Mouse (Mus musculus) stomach, embryonic 16.5 days (tissue): ENCODE data around the gene Hnrnpul2. TPM values are rescaled to one million over a fixed set of nuclear protein-coding genes. Genes with fewer than 3 reads are reported as not detected.
A peak's percentile ranks its signal among the peaks of the same experiment; 100 is the strongest.

ENCODE experiments used
- ATAC-seq: fragments of 200-750 bp; cut with Nextera tagmentation; 2 replicates; pipeline ENCODE4 v1.8.0; 2017; ENCODE audit warnings: moderate number of reproducible peaks, moderate TSS enrichment; ENCODE audit not compliant: insufficient read depth, low FRiP score
- H3K27ac ChIP-seq: fragments of 300-500 bp; sonication (generic); 2 replicates; pipeline ENCODE4 v1.5.1; 2014; ENCODE audit warnings: low read length
- H3K27me3 ChIP-seq: fragments of 300-500 bp; sonication (generic); 2 replicates; pipeline ENCODE4 v1.6.1; 2014; ENCODE audit warnings: low read length, control low read depth, mixed read lengths; ENCODE audit not compliant: control insufficient read depth, insufficient read depth
- H3K36me3 ChIP-seq: fragments of 300-500 bp; sonication (generic); 2 replicates; pipeline ENCODE4 v1.6.1; 2014; ENCODE audit warnings: low read length; ENCODE audit not compliant: control insufficient read depth, insufficient read depth
- H3K4me1 ChIP-seq: fragments of 300-500 bp; sonication (generic); 2 replicates; pipeline ENCODE4 v1.6.1; 2014; ENCODE audit warnings: low read length, control low read depth, mixed read lengths; ENCODE audit not compliant: control insufficient read depth, insufficient read depth
- H3K4me2 ChIP-seq: fragments of 300-500 bp; sonication (generic); 2 replicates; pipeline ENCODE4 v1.6.1; 2014; ENCODE audit warnings: low read depth, low read length, mixed read lengths
- H3K4me3 ChIP-seq: fragments of 300-500 bp; sonication (generic); replicated peaks from 2 replicates; pipeline ENCODE4 v1.5.1; 2014; ENCODE audit warnings: mild to moderate bottlenecking, low read length
- H3K9ac ChIP-seq: fragments of 300-500 bp; sonication (generic); 2 replicates; pipeline ENCODE4 v1.6.1; 2014; ENCODE audit warnings: low read length
- H3K9me3 ChIP-seq: fragments of 300-500 bp; sonication (generic); replicated peaks from 2 replicates; pipeline ENCODE4 v1.6.1; 2016; ENCODE audit warnings: low read length, control low read depth; ENCODE audit not compliant: control insufficient read depth
- WGBS: fragments of 180-500 bp; shearing (Covaris S2); extraction: QIAGEN DNeasy Blood & Tissue Kit; methylation state at CpG from one replicate; pipeline ENCODE4 v1.1.7; 2014; 5-methylcytosine and 5-hydroxymethylcytosine counted together
- polyA plus RNA-seq: library from polyadenylated mRNA; unstranded; fragments of >200 nt; fragmentation: Nextera tagmentation; extraction: Ambion mirVana; gene quantifications from 2 replicates; pipeline ENCODE4 v1.2.1, GENCODE M21; 2015

Gene Hnrnpul2
- 4.5 and 4.7 TPM in 2 replicates for polyA plus RNA-seq

GRCm38 (mm10) chr19:8819596-8820423 lies at the start of gene Hnrnpul2:
Gene Hnrnpul2, plus strand, starts transcription at chr19:8820010.
- Histone ChIP-seq H3K4me1 (peaks cover 27% of the 10 kb centered on the region), H3K27ac (peak within 1 kb of the TSS; percentile 99), H3K27me3 (no peaks in the 10 kb centered on the region), H3K4me2 (peak within 1 kb of the TSS; percentile 89), H3K9ac (peak within 1 kb of the TSS; percentile 98), H3K4me3 (peak within 1 kb of the TSS; percentile 100), H3K36me3 (peaks cover 12% of the 10 kb centered on the region), H3K9me3 (no peaks in the 10 kb centered on the region)
- peak; percentile 96 for ATAC-seq
- under 1% methylated on average over 83 of the region's 83 CpGs for WGBS

GRCm38 (mm10) chr19:8770567-8771270 lies 49.1 kb upstream of the Hnrnpul2 start, which contains the start of gene Tmem223:
Gene Tmem223, plus strand, starts transcription at chr19:8770996.
- no peaks in the 10 kb centered on the region for H3K27me3 ChIP-seq
- H3K4me1 ChIP-seq = peaks cover 25% of the 10 kb centered on the region
- H3K36me3 ChIP-seq = peaks cover 47% of the 10 kb centered on the region
- WGBS = 14% methylated on average over 29 of the region's 29 CpGs
- H3K4me3 ChIP-seq = peak within 1 kb of the TSS; percentile 87
- peak; percentile 45 for ATAC-seq
- H3K9ac ChIP-seq = peak within 1 kb of the TSS; percentile 95
- peak within 1 kb of the TSS; percentile 85 for H3K27ac ChIP-seq
- H3K9me3 ChIP-seq = no peaks in the 10 kb centered on the region
- H3K4me2 ChIP-seq = peak within 1 kb of the TSS; percentile 82

- peak overlapping the region; percentile 100 for H3K9ac ChIP-seq
- H3K36me3 ChIP-seq = peaks cover 28% of the 10 kb centered on the region
- H3K4me3 ChIP-seq = peak overlapping the region; percentile 94
- peaks cover 26% of the 10 kb centered on the region for H3K4me1 ChIP-seq
- peak overlapping the region; percentile 99; the same call in 1 of the 2 replicates for H3K27ac ChIP-seq
- H3K9me3 ChIP-seq = no peaks in the 10 kb centered on the region
- H3K4me2 ChIP-seq = peak overlapping the region; percentile 91
- H3K27me3 ChIP-seq = no peaks in the 10 kb centered on the region
- WGBS = 70% methylated on average over 5 of the region's 5 CpGs
- ATAC-seq = no peak
Observed at GRCm38 (mm10) chr19:8772996-8773395, 46.8 kb upstream of the Hnrnpul2 start.

- Histone ChIP-seq H3K9me3 (no peaks in the 10 kb centered on the region), H3K36me3 (peaks cover 26% of the 10 kb centered on the region), H3K4me1 (peaks cover 26% of the 10 kb centered on the region), H3K27ac (peak overlapping the region; percentile 99), H3K4me3 (peak overlapping the region; percentile 94), H3K27me3 (no peaks in the 10 kb centered on the region), H3K9ac (peak overlapping the region; percentile 100), H3K4me2 (peak overlapping the region; percentile 91)
- ATAC-seq = no peak
- 39% methylated on average over 6 of the region's 6 CpGs for WGBS
Observed at GRCm38 (mm10) chr19:8773409-8773808, 46.4 kb upstream of the Hnrnpul2 start.

GRCm38 (mm10) chr19:8774086-8774835 lies 45.5 kb upstream of the Hnrnpul2 start, which contains the start of gene Tmem179b:
Gene Tmem179b, minus strand, starts transcription at chr19:8774467.
- Histone ChIP-seq H3K4me2 (peak within 1 kb of the TSS; percentile 91), H3K9ac (peak within 1 kb of the TSS; percentile 100), H3K27me3 (no peaks in the 10 kb centered on the region), H3K27ac (peak within 1 kb of the TSS; percentile 99), H3K4me3 (peak within 1 kb of the TSS; percentile 94), H3K4me1 (peaks cover 26% of the 10 kb centered on the region), H3K36me3 (peaks cover 19% of the 10 kb centered on the region), H3K9me3 (no peaks in the 10 kb centered on the region)
- peak; percentile 94 for ATAC-seq
- WGBS = 0% methylated on average over 63 of the region's 68 CpGs

GRCm38 (mm10) chr19:8774951-8775421 lies 44.8 kb upstream of the Hnrnpul2 start:
- Histone ChIP-seq H3K4me1 (peaks cover 26% of the 10 kb centered on the region), H3K9me3 (no peaks in the 10 kb centered on the region), H3K4me2 (peak overlapping the region; percentile 91), H3K9ac (peak overlapping the region; percentile 100), H3K27me3 (no peaks in the 10 kb centered on the region), H3K36me3 (peaks cover 17% of the 10 kb centered on the region; the same call in 1 of the 2 replicates), H3K4me3 (peak overlapping the region; percentile 94), H3K27ac (peak overlapping the region; percentile 99)
- no peak for ATAC-seq
- WGBS = 3% methylated on average over 20 of the region's 20 CpGs

- Histone ChIP-seq H3K9ac (peak within 1 kb of the TSS; percentile 80), H3K27me3 (no peaks in the 10 kb centered on the region), H3K4me3 (peak within 1 kb of the TSS; percentile 61), H3K9me3 (no peaks in the 10 kb centered on the region), H3K4me1 (peaks cover 7% of the 10 kb centered on the region; the same call in 1 of the 2 replicates), H3K36me3 (peaks cover 4% of the 10 kb centered on the region; the same call in 1 of the 2 replicates), H3K27ac (peak within 1 kb of the TSS; percentile 77), H3K4me2 (peak within 1 kb of the TSS; percentile 66)
- peak; percentile 99 for ATAC-seq
- WGBS = under 1% methylated on average over 32 of the region's 32 CpGs
Observed at GRCm38 (mm10) chr19:8786008-8786781, 33.6 kb upstream of the Hnrnpul2 start, which contains the start of gene Taf6l. Gene Taf6l, minus strand, starts transcription at chr19:8786417.

GRCm38 (mm10) chr19:8788521-8788920 lies 31.3 kb upstream of the Hnrnpul2 start:
- Histone ChIP-seq H3K9ac (no peak overlapping the region), H3K27me3 (no peaks in the 10 kb centered on the region), H3K36me3 (peaks cover 14% of the 10 kb centered on the region), H3K27ac (no peak overlapping the region), H3K4me3 (no peak overlapping the region), H3K9me3 (no peaks in the 10 kb centered on the region), H3K4me2 (no peak overlapping the region), H3K4me1 (peaks cover 7% of the 10 kb centered on the region; the same call in 1 of the 2 replicates)
- ATAC-seq = no peak
- 24% methylated on average over 3 of the region's 3 CpGs for WGBS
